Mouse (Mus musculus): ENCODE data around the gene Rbm6. TPM values are rescaled to one million over a fixed set of nuclear protein-coding genes. Genes with fewer than 3 reads are reported as not detected.
A peak's percentile ranks its signal among the peaks of the same experiment; 100 is the strongest.

Rbm6 gene
- polyA plus RNA-seq, 1 experiment from 2014 or later: 140 TPM

- Histone ChIP-seq H3K27ac (ENCODE audit: low read length) (peak overlapping the region; percentile 13; the same call in 1 of the 2 replicates), H3K27me3 (replicated peaks; ENCODE audit: control insufficient read depth, insufficient read depth, low read length) (no peaks in the 10 kb centered on the region), H3K4me3 (replicated peaks; ENCODE audit: low read length) (no peak overlapping the region), H3K36me3 (ENCODE audit: control insufficient read depth, insufficient read depth) (no peaks in the 10 kb centered on the region), H3K9me3 (ENCODE audit: control insufficient read depth, low read length) (no peaks in the 10 kb centered on the region), H3K9ac (replicated peaks; ENCODE audit: low read depth, low read length) (no peak overlapping the region), H3K4me1 (replicated peaks; ENCODE audit: control insufficient read depth, insufficient read depth, low read length) (peaks cover 31% of the 10 kb centered on the region), H3K4me2 (ENCODE audit: low read length) (no peak overlapping the region)
- ATAC-seq: no peak
- WGBS: 71% methylated on average over 6 of the region's 6 CpGs
Measured at GRCm38 (mm10) chr9:107728919-107729670, 143.9 kb downstream of the Rbm6 start.

GRCm38 (mm10) chr9:107727041-107727440, 146.0 kb downstream of the Rbm6 start:
- Histone ChIP-seq H3K9me3 (ENCODE audit: control insufficient read depth, low read length) (no peaks in the 10 kb centered on the region), H3K4me2 (ENCODE audit: low read length) (no peak overlapping the region), H3K27me3 (replicated peaks; ENCODE audit: control insufficient read depth, insufficient read depth, low read length) (no peaks in the 10 kb centered on the region), H3K27ac (ENCODE audit: low read length) (no peak overlapping the region; the same call in 1 of the 2 replicates), H3K36me3 (ENCODE audit: control insufficient read depth, insufficient read depth) (no peaks in the 10 kb centered on the region), H3K9ac (replicated peaks; ENCODE audit: low read depth, low read length) (no peak overlapping the region), H3K4me3 (replicated peaks; ENCODE audit: low read length) (no peak overlapping the region), H3K4me1 (replicated peaks; ENCODE audit: control insufficient read depth, insufficient read depth, low read length) (peaks cover 45% of the 10 kb centered on the region)
- 42% methylated on average over 3 of the region's 3 CpGs for WGBS
- no peak for ATAC-seq

GRCm38 (mm10) chr9:107724796-107725195, 148.2 kb downstream of the Rbm6 start:
- Histone ChIP-seq H3K4me3 (replicated peaks; ENCODE audit: low read length) (no peak overlapping the region), H3K4me1 (replicated peaks; ENCODE audit: control insufficient read depth, insufficient read depth, low read length) (peaks cover 37% of the 10 kb centered on the region), H3K27me3 (replicated peaks; ENCODE audit: control insufficient read depth, insufficient read depth, low read length) (no peaks in the 10 kb centered on the region), H3K9ac (replicated peaks; ENCODE audit: low read depth, low read length) (no peak overlapping the region), H3K36me3 (ENCODE audit: control insufficient read depth, insufficient read depth) (no peaks in the 10 kb centered on the region), H3K27ac (ENCODE audit: low read length) (no peak overlapping the region), H3K9me3 (ENCODE audit: control insufficient read depth, low read length) (no peaks in the 10 kb centered on the region), H3K4me2 (ENCODE audit: low read length) (no peak overlapping the region)
- 96% methylated on average over 1 of the region's 1 CpGs for WGBS
- ATAC-seq: no peak

GRCm38 (mm10) chr9:107723794-107724531, 149.1 kb downstream of the Rbm6 start:
- 0 out of 2 replicates have a peak overlapping the region, but pooled peaks have one; percentile 9 for H3K9ac ChIP-seq (replicated peaks; ENCODE audit: low read depth, low read length)

More at GRCm38 (mm10) chr9:107723794-107724531, 149.1 kb downstream of the Rbm6 start:
- no peak overlapping the region for H3K4me3 ChIP-seq (replicated peaks; ENCODE audit: low read length)
- WGBS: 7% methylated on average over 10 of the region's 11 CpGs
- peak overlapping the region; percentile 25; the same call in 1 of the 2 replicates for H3K4me2 ChIP-seq (ENCODE audit: low read length)
- H3K27ac ChIP-seq (ENCODE audit: low read length): no peak overlapping the region
- no peaks in the 10 kb centered on the region for H3K36me3 ChIP-seq (ENCODE audit: control insufficient read depth, insufficient read depth)
- no peaks in the 10 kb centered on the region for H3K27me3 ChIP-seq (replicated peaks; ENCODE audit: control insufficient read depth, insufficient read depth, low read length)
- peak; percentile 69 for ATAC-seq
- no peaks in the 10 kb centered on the region for H3K9me3 ChIP-seq (ENCODE audit: control insufficient read depth, low read length)
- peaks cover 29% of the 10 kb centered on the region for H3K4me1 ChIP-seq (replicated peaks; ENCODE audit: control insufficient read depth, insufficient read depth, low read length)

Other genes with a start within 250 kb of the Rbm6 start
- 299 and 316 TPM in 2 replicates for gene Gnai2, start 237.9 kb downstream of the Rbm6 start, polyA plus RNA-seq (2015; fragmentation: Nextera tagmentation; extraction: Ambion mirVana)
- 30.4 and 32.6 TPM in 2 replicates for gene Slc38a3, start 203.7 kb downstream of the Rbm6 start, polyA plus RNA-seq (2015; fragmentation: Nextera tagmentation; extraction: Ambion mirVana)
- gene Gnat1, start 193.5 kb downstream of the Rbm6 start, polyA plus RNA-seq (2015; fragmentation: Nextera tagmentation; extraction: Ambion mirVana): 1.2 and 1.4 TPM in 2 replicates
- gene Sema3f, start 162.8 kb downstream of the Rbm6 start, polyA plus RNA-seq (2015; fragmentation: Nextera tagmentation; extraction: Ambion mirVana): 11.0 and 14.9 TPM in 2 replicates
- gene Rbm5, start 102.2 kb downstream of the Rbm6 start, polyA plus RNA-seq (2015; fragmentation: Nextera tagmentation; extraction: Ambion mirVana): 294 and 303 TPM in 2 replicates
- 24.8 and 25.2 TPM in 2 replicates for gene Mon1a, start 14.9 kb upstream of the Rbm6 start, polyA plus RNA-seq (2015; fragmentation: Nextera tagmentation; extraction: Ambion mirVana)
- 0.91 and 1.3 TPM in 2 replicates for gene Mst1r, start 33.6 kb upstream of the Rbm6 start, polyA plus RNA-seq (2015; fragmentation: Nextera tagmentation; extraction: Ambion mirVana)
- gene Actl11, start 55.2 kb upstream of the Rbm6 start, polyA plus RNA-seq (2015; fragmentation: Nextera tagmentation; extraction: Ambion mirVana): not detected in 2 replicates
- 117 and 140 TPM in 2 replicates for gene Camkv, start 62.4 kb upstream of the Rbm6 start, polyA plus RNA-seq (2015; fragmentation: Nextera tagmentation; extraction: Ambion mirVana)
- 14.2 and 17.1 TPM in 2 replicates for gene Traip, start 76.9 kb upstream of the Rbm6 start, polyA plus RNA-seq (2015; fragmentation: Nextera tagmentation; extraction: Ambion mirVana)
- gene Uba7, start 102.3 kb upstream of the Rbm6 start, polyA plus RNA-seq (2015; fragmentation: Nextera tagmentation; extraction: Ambion mirVana): 3.2 and 3.7 TPM in 2 replicates
- 0.65 and 0.92 TPM in 2 replicates for gene Gm20661, start 109.8 kb upstream of the Rbm6 start, polyA plus RNA-seq (2015; fragmentation: Nextera tagmentation; extraction: Ambion mirVana)
- 12.8 and 14.2 TPM in 2 replicates for gene Inka1, start 112.6 kb upstream of the Rbm6 start, polyA plus RNA-seq (2015; fragmentation: Nextera tagmentation; extraction: Ambion mirVana)
- gene Cdhr4, start 119.3 kb upstream of the Rbm6 start, polyA plus RNA-seq (2015; fragmentation: Nextera tagmentation; extraction: Ambion mirVana): 1.2 TPM in 2 replicates
- gene Gm20662, start 123.1 kb upstream of the Rbm6 start, polyA plus RNA-seq (2015; fragmentation: Nextera tagmentation; extraction: Ambion mirVana): 0.67 and 1.4 TPM in 2 replicates
- 110 and 116 TPM in 2 replicates for gene Ip6k1, start 129.3 kb upstream of the Rbm6 start, polyA plus RNA-seq (2015; fragmentation: Nextera tagmentation; extraction: Ambion mirVana)
- 19.6 and 21.2 TPM in 2 replicates for gene Gmppb, start 176.0 kb upstream of the Rbm6 start, polyA plus RNA-seq (2015; fragmentation: Nextera tagmentation; extraction: Ambion mirVana)
- 2.5 and 3.4 TPM in 2 replicates for gene Amigo3, start 179.9 kb upstream of the Rbm6 start, polyA plus RNA-seq (2015; fragmentation: Nextera tagmentation; extraction: Ambion mirVana)
- not detected in 2 replicates for gene Mst1, start 207.2 kb upstream of the Rbm6 start, polyA plus RNA-seq (2015; fragmentation: Nextera tagmentation; extraction: Ambion mirVana)
- 44.5 and 53.1 TPM in 2 replicates for gene Rnf123, start 210.1 kb upstream of the Rbm6 start, polyA plus RNA-seq (2015; fragmentation: Nextera tagmentation; extraction: Ambion mirVana)
- gene Apeh, start 221.4 kb upstream of the Rbm6 start, polyA plus RNA-seq (2015; fragmentation: Nextera tagmentation; extraction: Ambion mirVana): 41.3 and 46.2 TPM in 2 replicates